Mouse (Mus musculus) liver, embryonic 14.5 days (tissue): Measurements from ENCODE around the gene Hivep2.

Experiments used
- CTCF ChIP-seq: IDR thresholded peaks from 2 replicates; pipeline ENCODE4 v1.5.1; 2016; ENCODE audit warnings: antibody characterized with exemption, low read depth, control low read depth
- EP300 ChIP-seq: IDR thresholded peaks from 2 replicates; pipeline ENCODE4 v1.6.1; 2016; ENCODE audit warnings: antibody characterized with exemption, low read depth

DNA sequence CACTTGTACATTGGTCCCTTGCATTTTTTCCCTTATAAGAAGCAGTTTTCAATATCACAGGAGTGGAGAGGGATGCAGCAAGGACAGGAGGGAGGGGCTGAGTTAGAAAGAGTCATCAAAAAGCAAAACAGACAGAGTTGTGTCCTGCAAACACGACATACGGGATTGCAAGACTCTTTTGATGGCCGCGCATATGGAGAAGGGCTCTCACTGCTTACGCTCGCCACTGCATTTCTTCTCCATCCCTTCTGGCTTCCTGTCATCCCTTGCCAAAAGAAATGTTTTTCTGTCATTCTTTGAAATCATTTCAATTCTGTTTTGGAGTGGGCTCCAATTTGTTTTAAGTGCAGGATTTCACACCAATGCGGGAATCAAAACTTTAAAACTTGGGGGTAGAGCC, 233.5 kb downstream of the Hivep2 start:
- TF ChIP-seq CTCF (no peak), EP300 (no peak)
